In the genomic region with DNA sequence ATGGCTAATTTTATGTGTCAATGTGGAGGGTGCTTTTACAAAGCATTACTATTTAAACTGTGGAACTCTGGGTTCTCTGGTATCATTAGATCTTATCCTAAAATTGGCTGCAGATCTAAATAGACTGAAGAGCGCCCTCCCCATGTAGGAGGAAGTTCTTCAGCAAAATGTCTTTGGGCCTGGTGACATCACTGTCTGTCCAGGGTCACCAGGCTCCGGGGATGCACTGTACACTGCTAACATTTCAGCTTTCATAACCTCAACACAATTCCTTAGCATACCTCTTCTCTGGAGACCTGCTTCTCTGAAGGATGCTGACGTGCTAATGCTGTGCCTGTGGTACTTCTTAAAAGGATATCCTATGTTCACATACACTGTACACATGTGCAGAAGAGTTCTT, we compare ENCODE assay signal across 28 mouse cellular contexts. TPM values are rescaled to one million over a fixed set of nuclear protein-coding genes. Genes with fewer than 3 reads are reported as not detected.
DNase-seq lines count a peak whose midpoint lies in the region; ATAC-seq and TF ChIP-seq lines count a peak whose summit lies in the region.
"Had no signal": no experiment of that assay in that cellular context is flagged by ENCODE, and none has a peak within 500 bp of the region (broad histone marks: within the 10 kb centered on the region; RNA-seq: fewer than 3 reads in every experiment).

No protein-coding gene starts in this region.

- no peak overlapping the region for H3K9ac ChIP-seq in heart, embryonic 13.5 days
- H3K9ac ChIP-seq in heart, embryonic 11.5 days (ENCODE audit: low read depth, low read length), result no peak overlapping the region
- H3K9ac ChIP-seq in heart, postnatal 0 days (replicated peaks; ENCODE audit: low read depth, low read length), result no peak overlapping the region
- H3K9ac ChIP-seq: embryonic facial prominence, embryonic 12.5 days; embryonic facial prominence, embryonic 15.5 days; forebrain, postnatal 0 days; hindbrain, embryonic 14.5 days had no signal

- no peaks in the 10 kb centered on the region for H3K9me3 ChIP-seq in heart, embryonic 13.5 days
- no peaks in the 10 kb centered on the region for H3K9me3 ChIP-seq in heart, embryonic 11.5 days (replicated peaks; ENCODE audit: control insufficient read depth, low read length)
- H3K9me3 ChIP-seq in heart, postnatal 0 days (replicated peaks; ENCODE audit: control insufficient read depth, low read length), result no peaks in the 10 kb centered on the region
- H3K9me3 ChIP-seq: embryonic facial prominence, embryonic 12.5 days; embryonic facial prominence, embryonic 15.5 days; G1E had no signal

- H3K36me3 ChIP-seq in heart, embryonic 13.5 days, result no peaks in the 10 kb centered on the region
- no peaks in the 10 kb centered on the region for H3K36me3 ChIP-seq in heart, embryonic 11.5 days (ENCODE audit: control insufficient read depth, insufficient read depth, low read length)
- no peaks in the 10 kb centered on the region for H3K36me3 ChIP-seq in heart, postnatal 0 days (replicated peaks; ENCODE audit: control insufficient read depth, insufficient read depth, low read length)
- H3K36me3 ChIP-seq: embryonic facial prominence, embryonic 12.5 days; embryonic facial prominence, embryonic 15.5 days; G1E had no signal

- intact Hi-C loops in gastrocnemius, adult 2 months (cut with DNase I), result no loop called here
- intact Hi-C loops in heart, postnatal 14 days (cut with DNase I), result loop anchor here (2.0 kb wide), 1 partner anchor 21 kb away; no protein-coding TSS in a partner anchor

- H3K27ac ChIP-seq in gastrocnemius, adult 2 months, result peak overlapping the region; percentile 90
- H3K27ac ChIP-seq in heart, embryonic 13.5 days (replicated peaks), result peak overlapping the region; percentile 87; the same call in 1 of the 2 replicates
- no peak overlapping the region for H3K27ac ChIP-seq in heart, embryonic 11.5 days (ENCODE audit: low read depth, low read length)
- H3K27ac ChIP-seq in heart, postnatal 0 days (ENCODE audit: low read depth), result peak overlapping the region; percentile 87; the same call in 1 of the 2 replicates
- peak overlapping the region; percentile 74 for H3K27ac ChIP-seq in brown adipose tissue, adult 24 weeks (replicated peaks; ENCODE audit: low read depth, low read length)
- H3K27ac ChIP-seq: embryonic facial prominence, embryonic 12.5 days; embryonic facial prominence, embryonic 15.5 days; hindbrain, embryonic 14.5 days; hindbrain, postnatal 0 days had no signal

- H3K27me3 ChIP-seq in heart, embryonic 13.5 days (replicated peaks), result no peaks in the 10 kb centered on the region
- no peaks in the 10 kb centered on the region for H3K27me3 ChIP-seq in heart, embryonic 11.5 days (ENCODE audit: control insufficient read depth, insufficient read depth, low read length)
- no peaks in the 10 kb centered on the region for H3K27me3 ChIP-seq in heart, postnatal 0 days (ENCODE audit: control insufficient read depth, insufficient read depth, low read length)
- H3K27me3 ChIP-seq: CH12.LX; embryonic facial prominence, embryonic 12.5 days; embryonic facial prominence, embryonic 15.5 days; Patski had no signal

- ATAC-seq in heart, embryonic 13.5 days (ENCODE audit: extremely low read depth, insufficient number of reproducible peaks, low FRiP score, low TSS enrichment), result no peak
- ATAC-seq in heart, embryonic 11.5 days (replicated peaks; ENCODE audit: insufficient number of reproducible peaks, low FRiP score, low TSS enrichment), result no peak
- no peak for ATAC-seq in heart, postnatal 0 days (ENCODE audit: insufficient read depth, low read depth)
- ATAC-seq: forebrain, embryonic 14.5 days; forebrain, postnatal 0 days; hindbrain, postnatal 0 days; inflammation-experienced regulatory T-cells, adult 6 months; intestine, embryonic 16.5 days; Patski had no signal

- no peak overlapping the region for H3K4me2 ChIP-seq in heart, embryonic 13.5 days
- H3K4me2 ChIP-seq in heart, embryonic 11.5 days, result no peak overlapping the region
- H3K4me2 ChIP-seq in heart, postnatal 0 days (ENCODE audit: low read depth, low read length), result no peak overlapping the region
- H3K4me2 ChIP-seq: embryonic facial prominence, embryonic 12.5 days; embryonic facial prominence, embryonic 15.5 days; hindbrain, embryonic 14.5 days had no signal

- DNase-seq in gastrocnemius, adult 2 months, result no peak
- DNase-seq in gastrocnemius, postnatal 25 days, result no peak
- DNase-seq in heart, postnatal 0 days (ENCODE audit: low spot score), result no peak
- DNase-seq in heart, postnatal 14 days, result no peak
- no peak for DNase-seq in cerebellum, postnatal 10 days
- DNase-seq: adrenal gland, postnatal 25 days; B cell, adult 2 months; cerebellum, adult 18-20 months; cerebellum, adult 9-10 months; cerebellum, postnatal 25 days; forebrain, postnatal 0 days; gastrocnemius, postnatal 36 days; heart, postnatal 4 days; kidney, adult 18-20 months; kidney, adult 9 months had no signal

- WGBS in heart, embryonic 13.5 days, result 80% methylated on average over 3 of the region's 3 CpGs
- 84% methylated on average over 3 of the region's 3 CpGs for WGBS in heart, embryonic 11.5 days (ENCODE audit: insufficient replicate concordance)
- 82% methylated on average over 3 of the region's 3 CpGs for WGBS in heart, postnatal 0 days

- no peak for TF ChIP-seq EP300 in heart, postnatal 0 days (IDR thresholded peaks at IDR 0.05; ENCODE audit: low read depth)

- no peak for TF ChIP-seq CTCF in gastrocnemius, adult 2 months (IDR thresholded peaks at IDR 0.05)
- no peak for TF ChIP-seq CTCF in heart, postnatal 0 days (IDR thresholded peaks at IDR 0.05; ENCODE audit: low read depth)

- no peak overlapping the region for H3K4me3 ChIP-seq in gastrocnemius, adult 2 months
- H3K4me3 ChIP-seq in heart, embryonic 13.5 days, result no peak overlapping the region
- no peak overlapping the region for H3K4me3 ChIP-seq in heart, embryonic 11.5 days (ENCODE audit: low read depth, low read length)
- no peak overlapping the region for H3K4me3 ChIP-seq in heart, postnatal 0 days (ENCODE audit: low read depth, low read length)
- H3K4me3 ChIP-seq in brown adipose tissue, adult 24 weeks (ENCODE audit: insufficient read depth, low read depth, low read length), result no peak overlapping the region
- H3K4me3 ChIP-seq: embryonic facial prominence, embryonic 12.5 days; embryonic facial prominence, embryonic 15.5 days had no signal

- H3K4me1 ChIP-seq in heart, embryonic 13.5 days, result peaks cover 36% of the 10 kb centered on the region
- peaks cover 15% of the 10 kb centered on the region for H3K4me1 ChIP-seq in heart, embryonic 11.5 days (ENCODE audit: control insufficient read depth, insufficient read depth, low read length)
- peaks cover 25% of the 10 kb centered on the region for H3K4me1 ChIP-seq in heart, postnatal 0 days (ENCODE audit: control insufficient read depth, insufficient read depth)
- peaks cover 25% of the 10 kb centered on the region; the same call in 1 of the 2 replicates for H3K4me1 ChIP-seq in brown adipose tissue, adult 24 weeks (ENCODE audit: control insufficient read depth, insufficient read depth, insufficient read length, low read length)

RNA-seq across cellular contexts. Expression of a gene that starts 43.5 kb away (rescaled TPM):
- 10 to 100 TPM in 1 of 2 experiments, 1 to 10 TPM in 1; 5.5 to 11.4 TPM for total RNA-seq in gastrocnemius, adult 2 months (2021)
- total RNA-seq in gastrocnemius, postnatal 25 days (2021), result 1 to 10 TPM; 8.5 to 8.6 TPM
- 39.8 and 43.4 TPM in 2 replicates for polyA plus RNA-seq in heart, embryonic 13.5 days (2015; fragmentation: Nextera tagmentation; extraction: Ambion mirVana)
- 50.1 and 56.1 TPM in 2 replicates for polyA plus RNA-seq in heart, embryonic 11.5 days (2014; fragmentation: Nextera tagmentation; extraction: Ambion mirVana)
- 16.1 and 28.2 TPM in 2 replicates for total RNA-seq in heart, postnatal 0 days (2014; rRNA removed; ENCODE audit: low replicate concordance)
- polyA plus RNA-seq in heart, postnatal 0 days (2015; fragmentation: Nextera tagmentation; extraction: Ambion mirVana), result 25.5 and 25.7 TPM in 2 replicates
- total RNA-seq in heart, postnatal 14 days (2021), result 10 to 100 TPM; 16.8 to 17.3 TPM
- 5.1 and 10.5 TPM in 2 replicates for polyA plus RNA-seq in brown adipose tissue, adult 24 weeks (2012; ENCODE audit: insufficient read depth, insufficient read length, missing spikeins)
- total RNA-seq: G1E had no signal
- polyA plus RNA-seq: G1E had no signal
